8 mouse cellular contexts compared by ENCODE assay signal in genomic region chr3:96277800-96278624, GRCm38 (mm10). TPM values are rescaled to one million over a fixed set of nuclear protein-coding genes. Genes with fewer than 3 reads are reported as not detected.
DNase-seq lines count a peak whose midpoint lies in the region; ATAC-seq and TF ChIP-seq lines count a peak whose summit lies in the region.

No protein-coding gene starts in this region.

- DNase-seq in CD4-positive helper T cell, adult 2 months (ENCODE audit: low read depth, low spot score) = peak; percentile 96
- DNase-seq in brain, embryonic 14.5 days (ENCODE audit: low read depth) = peak; percentile 98
- peak; percentile 93 for DNase-seq in liver
- peak; percentile 73 to 85 for DNase-seq in monocyte, adult 2 months (ENCODE audit: low read depth in 1 of 2, low spot score in 2 of 2)
- DNase-seq in spleen, postnatal 36 days (ENCODE audit: low spot score in 2 of 2) = peak; percentile 90 to 91

- peak overlapping the region; percentile 56 for H3K4me3 ChIP-seq in heart, embryonic 11.5 days (ENCODE audit: low read depth, low read length)
- peak overlapping the region; percentile 58 for H3K4me3 ChIP-seq in kidney, embryonic 15.5 days (replicated peaks)

- peak; percentile 94 for ATAC-seq in erythroblast, adult 5-6 weeks (replicated peaks; ENCODE audit: low FRiP score, poor library complexity, severe bottlenecking)
- ATAC-seq in heart, embryonic 11.5 days (replicated peaks; ENCODE audit: insufficient number of reproducible peaks, low FRiP score, low TSS enrichment) = peak; percentile 82
- peak; percentile 95 for ATAC-seq in kidney, embryonic 15.5 days (replicated peaks; ENCODE audit: low FRiP score)

- peak; percentile 14; the same call in 1 of the 2 replicates for TF ChIP-seq POLR2A in brain, embryonic 14.5 days (IDR thresholded peaks at IDR 0.05; ENCODE audit: borderline replicate concordance, extremely low read depth, insufficient read depth, insufficient read length, poor library complexity, severe bottlenecking)

- H3K9ac ChIP-seq in heart, embryonic 11.5 days (ENCODE audit: low read depth, low read length) = peak overlapping the region; percentile 79
- H3K9ac ChIP-seq in kidney, embryonic 15.5 days = peak overlapping the region; percentile 56

- H3K27ac ChIP-seq in heart, embryonic 11.5 days (ENCODE audit: low read depth, low read length) = peak overlapping the region; percentile 80
- H3K27ac ChIP-seq in kidney, embryonic 15.5 days = peak overlapping the region; percentile 93

- H3K36me3 ChIP-seq in heart, embryonic 11.5 days (ENCODE audit: control insufficient read depth, insufficient read depth, low read length) = no peaks in the 10 kb centered on the region
- no peaks in the 10 kb centered on the region for H3K36me3 ChIP-seq in kidney, embryonic 15.5 days

- H3K4me2 ChIP-seq in heart, embryonic 11.5 days = peak overlapping the region; percentile 93
- peak overlapping the region; percentile 87 for H3K4me2 ChIP-seq in kidney, embryonic 15.5 days

- WGBS in heart, embryonic 11.5 days (ENCODE audit: insufficient replicate concordance) = under 1% methylated on average over 49 of the region's 49 CpGs
- WGBS in kidney, embryonic 15.5 days = under 1% methylated on average over 49 of the region's 49 CpGs

- peaks cover 4% of the 10 kb centered on the region; the same call in 1 of the 2 replicates for H3K4me1 ChIP-seq in heart, embryonic 11.5 days (ENCODE audit: control insufficient read depth, insufficient read depth, low read length)
- peaks cover 12% of the 10 kb centered on the region for H3K4me1 ChIP-seq in kidney, embryonic 15.5 days

- peak; percentile 95 for TF ChIP-seq CTCF in brain, embryonic 14.5 days (IDR thresholded peaks at IDR 0.05; ENCODE audit: borderline replicate concordance, extremely low read depth, insufficient read depth, insufficient read length)

- peaks cover 4% of the 10 kb centered on the region; the same call in 1 of the 2 replicates for H3K27me3 ChIP-seq in heart, embryonic 11.5 days (ENCODE audit: control insufficient read depth, insufficient read depth, low read length)
- H3K27me3 ChIP-seq in kidney, embryonic 15.5 days = peaks cover 8% of the 10 kb centered on the region

- H3K9me3 ChIP-seq in heart, embryonic 11.5 days (replicated peaks; ENCODE audit: control insufficient read depth, low read length) = no peaks in the 10 kb centered on the region
- H3K9me3 ChIP-seq in kidney, embryonic 15.5 days (replicated peaks) = no peaks in the 10 kb centered on the region

RNA-seq across cellular contexts. Expression of gene Hist2h2bb, which starts 8.5 kb away (rescaled TPM):
- 9.3 and 14.5 TPM in 2 replicates for polyA plus RNA-seq in brain, embryonic 14.5 days (2012; rRNA removed)
- 715 and 759 TPM in 2 replicates for total RNA-seq in erythroblast, adult 5-6 weeks (2015; ENCODE audit: low replicate concordance)
- total RNA-seq in erythroblast, adult 5-6 weeks (2017; ENCODE audit: low replicate concordance) = 2,995 and 4,039 TPM in 2 replicates
- polyA plus RNA-seq in heart, embryonic 11.5 days (2014; fragmentation: Nextera tagmentation; extraction: Ambion mirVana) = 6.6 and 7.1 TPM in 2 replicates
- polyA plus RNA-seq in kidney, embryonic 15.5 days (2015; fragmentation: Nextera tagmentation; extraction: Ambion mirVana) = 12.8 and 17.8 TPM in 2 replicates

RNA-seq across cellular contexts. Expression of gene Hist2h3b, which starts 9.6 kb away (rescaled TPM):
- 76.5 and 89.8 TPM in 2 replicates for polyA plus RNA-seq in brain, embryonic 14.5 days (2012; rRNA removed)
- total RNA-seq in erythroblast, adult 5-6 weeks (2015; ENCODE audit: low replicate concordance) = 373 and 489 TPM in 2 replicates
- 312 and 340 TPM in 2 replicates for total RNA-seq in erythroblast, adult 5-6 weeks (2017; ENCODE audit: low replicate concordance)
- polyA plus RNA-seq in heart, embryonic 11.5 days (2014; fragmentation: Nextera tagmentation; extraction: Ambion mirVana) = 24.3 and 29.5 TPM in 2 replicates
- polyA plus RNA-seq in kidney, embryonic 15.5 days (2015; fragmentation: Nextera tagmentation; extraction: Ambion mirVana) = 59.3 and 75.1 TPM in 2 replicates

RNA-seq across cellular contexts. Expression of gene Hist2h4, which starts 14.9 kb away (rescaled TPM):
- 5.9 and 7.0 TPM in 2 replicates for polyA plus RNA-seq in brain, embryonic 14.5 days (2012; rRNA removed)
- total RNA-seq in erythroblast, adult 5-6 weeks (2015; ENCODE audit: low replicate concordance) = 114 and 128 TPM in 2 replicates
- total RNA-seq in erythroblast, adult 5-6 weeks (2017; ENCODE audit: low replicate concordance) = 46.8 and 67.0 TPM in 2 replicates
- 1.3 and 2.7 TPM in 2 replicates for polyA plus RNA-seq in heart, embryonic 11.5 days (2014; fragmentation: Nextera tagmentation; extraction: Ambion mirVana)
- 11.6 and 14.3 TPM in 2 replicates for polyA plus RNA-seq in kidney, embryonic 15.5 days (2015; fragmentation: Nextera tagmentation; extraction: Ambion mirVana)

RNA-seq across cellular contexts. Expression of gene Fcgr1, which starts 15.8 kb away (rescaled TPM):
- polyA plus RNA-seq in brain, embryonic 14.5 days (2012; rRNA removed) = 1.4 and 1.8 TPM in 2 replicates
- total RNA-seq in erythroblast, adult 5-6 weeks (2015; ENCODE audit: low replicate concordance) = 9.0 and 10.8 TPM in 2 replicates
- total RNA-seq in erythroblast, adult 5-6 weeks (2017; ENCODE audit: low replicate concordance) = 4.0 and 4.5 TPM in 2 replicates
- polyA plus RNA-seq in heart, embryonic 11.5 days (2014; fragmentation: Nextera tagmentation; extraction: Ambion mirVana) = 0.89 and 1.3 TPM in 2 replicates
- 1.7 TPM in 2 replicates for polyA plus RNA-seq in kidney, embryonic 15.5 days (2015; fragmentation: Nextera tagmentation; extraction: Ambion mirVana)

RNA-seq across cellular contexts. Expression of gene Hist2h3c1, which starts 31.5 kb away (rescaled TPM):
- not detected in 2 replicates for polyA plus RNA-seq in brain, embryonic 14.5 days (2012; rRNA removed)
- total RNA-seq in erythroblast, adult 5-6 weeks (2015; ENCODE audit: low replicate concordance) = 16.7 and 20.9 TPM in 2 replicates
- total RNA-seq in erythroblast, adult 5-6 weeks (2017; ENCODE audit: low replicate concordance) = 15.1 TPM in 1 of 2 replicates, not detected in the other
- 0.66 and 1.2 TPM in 2 replicates for polyA plus RNA-seq in heart, embryonic 11.5 days (2014; fragmentation: Nextera tagmentation; extraction: Ambion mirVana)
- polyA plus RNA-seq in kidney, embryonic 15.5 days (2015; fragmentation: Nextera tagmentation; extraction: Ambion mirVana) = 0.55 and 1.2 TPM in 2 replicates

Comparison
In these comparisons a context has a peak if more than half of its experiments do, and no peak if none do; other contexts are left out.
1. Peak in every context shown above with its lines: DNase-seq, ATAC-seq, H3K4me3 ChIP-seq and H3K27ac ChIP-seq.